11 mouse cellular contexts compared by ENCODE assay signal in genomic region chr5:100032107-100032506, GRCm38 (mm10). TPM values are rescaled to one million over a fixed set of nuclear protein-coding genes. Genes with fewer than 3 reads are reported as not detected.
A peak's percentile ranks its signal among the peaks of the same experiment; 100 is the strongest.
DNase-seq lines count a peak whose midpoint lies in the region; ATAC-seq and TF ChIP-seq lines count a peak whose summit lies in the region.
"Had no signal": no experiment of that assay in that cellular context is flagged by ENCODE, and none has a peak within 500 bp of the region (broad histone marks: within the 10 kb centered on the region; RNA-seq: fewer than 3 reads in every experiment).

No protein-coding gene starts in this region.

- peaks cover 16% of the 10 kb centered on the region for H3K4me1 ChIP-seq in hindbrain, embryonic 10.5 days (replicated peaks)
- peaks cover 26% of the 10 kb centered on the region for H3K4me1 ChIP-seq in hindbrain, embryonic 12.5 days
- H3K4me1 ChIP-seq in hindbrain, embryonic 16.5 days (ENCODE audit: control insufficient read depth, insufficient read depth, low read depth, low read length): peaks cover 14% of the 10 kb centered on the region
- 0 out of 2 replicates have a peak, but pooled peaks cover 2% of the 10 kb centered on the region for H3K4me1 ChIP-seq in stomach, postnatal 0 days (replicated peaks; ENCODE audit: control insufficient read depth, insufficient read depth)

- no peak for TF ChIP-seq EP300 in stomach, postnatal 0 days (optimal IDR thresholded peaks at IDR 0.05)

- H3K4me2 ChIP-seq in hindbrain, embryonic 12.5 days (replicated peaks): no peak overlapping the region
- no peak overlapping the region for H3K4me2 ChIP-seq in hindbrain, embryonic 16.5 days (ENCODE audit: low read length)
- H3K4me2 ChIP-seq in stomach, postnatal 0 days (replicated peaks; ENCODE audit: low read depth): no peak overlapping the region

- H3K9ac ChIP-seq in hindbrain, embryonic 12.5 days: no peak overlapping the region
- H3K9ac ChIP-seq in hindbrain, embryonic 16.5 days (ENCODE audit: low read depth, low read length): no peak overlapping the region
- H3K9ac ChIP-seq in stomach, postnatal 0 days (ENCODE audit: low read length): no peak overlapping the region

- H3K9me3 ChIP-seq in hindbrain, embryonic 10.5 days: no peaks in the 10 kb centered on the region
- H3K9me3 ChIP-seq in hindbrain, embryonic 12.5 days (replicated peaks): no peaks in the 10 kb centered on the region
- no peaks in the 10 kb centered on the region for H3K9me3 ChIP-seq in hindbrain, embryonic 16.5 days (ENCODE audit: control insufficient read depth, low read length)
- no peaks in the 10 kb centered on the region for H3K9me3 ChIP-seq in stomach, postnatal 0 days (ENCODE audit: control insufficient read depth, low read length)
- H3K9me3 ChIP-seq: heart, embryonic 10.5 days had no signal

- H3K27me3 ChIP-seq in hindbrain, embryonic 10.5 days (ENCODE audit: insufficient read depth, poor library complexity, severe bottlenecking): no peaks in the 10 kb centered on the region
- no peaks in the 10 kb centered on the region for H3K27me3 ChIP-seq in hindbrain, embryonic 12.5 days
- H3K27me3 ChIP-seq in hindbrain, embryonic 16.5 days (replicated peaks; ENCODE audit: control insufficient read depth, insufficient read depth, low read length): no peaks in the 10 kb centered on the region
- no peaks in the 10 kb centered on the region for H3K27me3 ChIP-seq in stomach, postnatal 0 days (ENCODE audit: control insufficient read depth, insufficient read depth, low read length)

- WGBS in hindbrain, embryonic 10.5 days: 79% methylated on average over 2 of the region's 2 CpGs
- WGBS in hindbrain, embryonic 12.5 days: 89% methylated on average over 2 of the region's 2 CpGs
- 87% methylated on average over 2 of the region's 2 CpGs for WGBS in hindbrain, embryonic 16.5 days
- 93% methylated on average over 2 of the region's 2 CpGs for WGBS in stomach, postnatal 0 days

- H3K4me3 ChIP-seq in hindbrain, embryonic 10.5 days: no peak overlapping the region
- no peak overlapping the region for H3K4me3 ChIP-seq in hindbrain, embryonic 12.5 days
- H3K4me3 ChIP-seq in hindbrain, embryonic 16.5 days (ENCODE audit: low read length): no peak overlapping the region
- no peak overlapping the region for H3K4me3 ChIP-seq in stomach, postnatal 0 days (ENCODE audit: low read depth, low read length)
- H3K4me3 ChIP-seq: heart, embryonic 10.5 days; left cerebral cortex, adult 2 months had no signal

- no peak for ATAC-seq in hindbrain, embryonic 12.5 days (ENCODE audit: low FRiP score)
- 0 out of 2 replicates have a peak, but pooled peaks have one; percentile 15 for ATAC-seq in hindbrain, embryonic 16.5 days
- no peak for ATAC-seq in stomach, postnatal 0 days (ENCODE audit: low FRiP score, low TSS enrichment)

- no peak overlapping the region for H3K27ac ChIP-seq in hindbrain, embryonic 10.5 days
- H3K27ac ChIP-seq in hindbrain, embryonic 12.5 days: no peak overlapping the region
- no peak overlapping the region for H3K27ac ChIP-seq in hindbrain, embryonic 16.5 days (ENCODE audit: low read depth, low read length)
- no peak overlapping the region for H3K27ac ChIP-seq in stomach, postnatal 0 days (replicated peaks)
- H3K27ac ChIP-seq: heart, embryonic 10.5 days; left cerebral cortex, adult 2 months had no signal

- 0 out of 2 replicates have a peak, but pooled peaks have one; percentile 8 for TF ChIP-seq CTCF in stomach, postnatal 0 days (IDR thresholded peaks at IDR 0.05; ENCODE audit: low read depth)

- peaks cover 63% of the 10 kb centered on the region for H3K36me3 ChIP-seq in hindbrain, embryonic 10.5 days
- H3K36me3 ChIP-seq in hindbrain, embryonic 12.5 days: peaks cover 46% of the 10 kb centered on the region
- H3K36me3 ChIP-seq in hindbrain, embryonic 16.5 days (ENCODE audit: control insufficient read depth, insufficient read depth, low read length): peaks cover 15% of the 10 kb centered on the region
- peaks cover 7% of the 10 kb centered on the region; the same call in 1 of the 2 replicates for H3K36me3 ChIP-seq in stomach, postnatal 0 days (ENCODE audit: control insufficient read depth, insufficient read depth, low read length)

- peak; percentile 19 for DNase-seq in hindbrain, embryonic 10.5 days (ENCODE audit: low spot score)
- DNase-seq in retina, postnatal 1 day: peak; percentile 48
- DNase-seq in retina, embryonic 14.5 days (ENCODE audit: low spot score): no peak
- no peak for DNase-seq in stomach, postnatal 0 days (ENCODE audit: low spot score)
- no peak for DNase-seq in thymus, postnatal 14 days
- DNase-seq in left cerebral cortex, adult 9 months (ENCODE audit: low spot score in 2 of 2): no peak
- DNase-seq: lung, postnatal 10 days had no signal

RNA-seq across cellular contexts. Expression of gene Hnrnpdl, which starts 7.4 kb away (rescaled TPM):
- 193 and 212 TPM in 2 replicates for polyA plus RNA-seq in hindbrain, embryonic 10.5 days (2016; fragmentation: Nextera tagmentation; extraction: Ambion mirVana)
- 258 and 273 TPM in 2 replicates for polyA plus RNA-seq in hindbrain, embryonic 12.5 days (2016; fragmentation: Nextera tagmentation; extraction: Ambion mirVana)
- 158 and 173 TPM in 2 replicates for polyA plus RNA-seq in hindbrain, embryonic 16.5 days (2015; fragmentation: Nextera tagmentation; extraction: Ambion mirVana)
- 58.8 and 58.9 TPM in 2 replicates for polyA plus RNA-seq in stomach, postnatal 0 days (2015; fragmentation: Nextera tagmentation; extraction: Ambion mirVana)

RNA-seq across cellular contexts. Expression of gene Enoph1, which starts 7.7 kb away (rescaled TPM):
- 46.9 and 52.1 TPM in 2 replicates for polyA plus RNA-seq in hindbrain, embryonic 10.5 days (2016; fragmentation: Nextera tagmentation; extraction: Ambion mirVana)
- polyA plus RNA-seq in hindbrain, embryonic 12.5 days (2016; fragmentation: Nextera tagmentation; extraction: Ambion mirVana): 38.0 and 39.2 TPM in 2 replicates
- polyA plus RNA-seq in hindbrain, embryonic 16.5 days (2015; fragmentation: Nextera tagmentation; extraction: Ambion mirVana): 56.9 and 62.2 TPM in 2 replicates
- 23.4 and 23.5 TPM in 2 replicates for polyA plus RNA-seq in stomach, postnatal 0 days (2015; fragmentation: Nextera tagmentation; extraction: Ambion mirVana)

RNA-seq across cellular contexts. Expression of gene 4930524J08Rik, which starts 53.2 kb away (rescaled TPM):
- polyA plus RNA-seq in hindbrain, embryonic 10.5 days (2016; fragmentation: Nextera tagmentation; extraction: Ambion mirVana): 1.7 and 1.9 TPM in 2 replicates
- polyA plus RNA-seq in hindbrain, embryonic 12.5 days (2016; fragmentation: Nextera tagmentation; extraction: Ambion mirVana): 2.0 and 2.7 TPM in 2 replicates
- polyA plus RNA-seq in hindbrain, embryonic 16.5 days (2015; fragmentation: Nextera tagmentation; extraction: Ambion mirVana): 2.7 and 2.8 TPM in 2 replicates
- polyA plus RNA-seq in stomach, postnatal 0 days (2015; fragmentation: Nextera tagmentation; extraction: Ambion mirVana): 1.9 and 2.6 TPM in 2 replicates

RNA-seq across cellular contexts. Expression of gene Hnrnpd, which starts 53.4 kb away (rescaled TPM):
- 247 and 280 TPM in 2 replicates for polyA plus RNA-seq in hindbrain, embryonic 10.5 days (2016; fragmentation: Nextera tagmentation; extraction: Ambion mirVana)
- 445 and 497 TPM in 2 replicates for polyA plus RNA-seq in hindbrain, embryonic 12.5 days (2016; fragmentation: Nextera tagmentation; extraction: Ambion mirVana)
- 28.9 and 81.2 TPM in 2 replicates for polyA plus RNA-seq in hindbrain, embryonic 16.5 days (2015; fragmentation: Nextera tagmentation; extraction: Ambion mirVana)
- 53.5 and 61.4 TPM in 2 replicates for polyA plus RNA-seq in stomach, postnatal 0 days (2015; fragmentation: Nextera tagmentation; extraction: Ambion mirVana)

Comparison
In these comparisons a context has a peak if more than half of its experiments do, and no peak if none do; other contexts are left out.
1. DNase-seq: peak in hindbrain, embryonic 10.5 days (single experiment) and retina, postnatal 1 day (single experiment); none in retina, embryonic 14.5 days (single experiment), stomach, postnatal 0 days (single experiment), thymus, postnatal 14 days (single experiment) and left cerebral cortex, adult 9 months (0 of 2).